Mouse (Mus musculus) macrophage (primary cell): Measurements from ENCODE around the gene Ccdc33. TPM values are rescaled to one million over a fixed set of nuclear protein-coding genes. Genes with fewer than 3 reads are reported as not detected.

ENCODE experiments used
- H3K27ac ChIP-seq: fragments of 350-480 bp; formaldehyde crosslinking; 2 replicates; pipeline ENCODE4 v1.9.0; 2021
- H3K36me3 ChIP-seq: fragments of 350-480 bp; formaldehyde crosslinking; 2 replicates; pipeline ENCODE4 v1.9.0; 2021; ENCODE audit errors: inconsistent target
- H3K4me3 ChIP-seq: fragments of 350-480 bp; formaldehyde crosslinking; 2 replicates; pipeline ENCODE4 v1.9.0; 2021; ENCODE audit errors: inconsistent target
- H3K79me2 ChIP-seq: fragments of 350-480 bp; formaldehyde crosslinking; 2 replicates; pipeline ENCODE4 v1.9.0; 2021; ENCODE audit errors: inconsistent target
- WGBS: methylation state at CpG from one replicate; pipeline ENCODE4 v1.1.7; 2026; ENCODE audit warnings: inconsistent platforms; ENCODE audit not compliant: missing documents; 5-methylcytosine and 5-hydroxymethylcytosine counted together
- polyA plus RNA-seq: library from polyadenylated mRNA; stranded (reverse); fragments of 250-400 nt; gene quantifications from 3 replicates; pipeline ENCODE4 v1.2.4, GENCODE M21; 2018; ENCODE audit warnings: inconsistent platforms
- total RNA-seq, 78 experiments: library from RNA; depleted of rRNA; stranded (reverse); fragments of 250-400 nt; gene quantifications; 1 replicate in 9 of 78; 2 replicates in 24 of 78; 3 replicates in 43 of 78; 4 replicates in 2 of 78; pipeline ENCODE4 v1.2.4; 2018; ENCODE audit warnings: inconsistent platforms in 56 of 78

Gene Ccdc33
- total RNA-seq (2018; cell fraction: chromatin; rRNA removed) = not detected
- not detected for total RNA-seq (2018; cell fraction: cytosol; rRNA removed)
- not detected for total RNA-seq (2018; cell fraction: nucleus; rRNA removed)
- polyA plus RNA-seq = not detected in 3 replicates

DNA sequence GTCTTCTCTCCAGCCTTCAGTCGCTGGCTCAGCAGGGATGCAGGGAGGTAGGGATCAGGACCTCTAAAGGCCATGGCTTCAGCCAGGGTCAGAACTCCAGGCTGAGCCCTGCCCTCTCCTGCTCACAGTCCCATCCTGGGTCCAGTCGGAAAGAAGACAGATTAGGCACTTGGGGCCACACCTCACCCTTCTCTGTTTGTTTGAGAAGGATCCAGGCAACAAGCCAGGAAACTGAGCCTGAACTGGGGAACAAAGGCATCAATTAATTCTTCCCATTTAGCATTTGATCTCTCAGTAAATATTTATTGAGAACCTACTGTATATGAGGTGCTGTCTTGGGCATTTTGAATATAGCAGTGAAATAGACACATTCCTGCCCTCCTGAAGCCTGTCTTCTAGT, at the start of gene Ccdc33:
Gene Ccdc33 (minus strand): TSS at position 153 of the 400 bp plus-strand sequence.
- Histone ChIP-seq H3K4me3 (no peak within 1 kb of the TSS), H3K27ac (no peak within 1 kb of the TSS), H3K79me2 (no peaks in the 10 kb centered on the region), H3K36me3 (no peaks in the 10 kb centered on the region)
- 100% methylated on average over 2 of the region's 2 CpGs for WGBS

DNA sequence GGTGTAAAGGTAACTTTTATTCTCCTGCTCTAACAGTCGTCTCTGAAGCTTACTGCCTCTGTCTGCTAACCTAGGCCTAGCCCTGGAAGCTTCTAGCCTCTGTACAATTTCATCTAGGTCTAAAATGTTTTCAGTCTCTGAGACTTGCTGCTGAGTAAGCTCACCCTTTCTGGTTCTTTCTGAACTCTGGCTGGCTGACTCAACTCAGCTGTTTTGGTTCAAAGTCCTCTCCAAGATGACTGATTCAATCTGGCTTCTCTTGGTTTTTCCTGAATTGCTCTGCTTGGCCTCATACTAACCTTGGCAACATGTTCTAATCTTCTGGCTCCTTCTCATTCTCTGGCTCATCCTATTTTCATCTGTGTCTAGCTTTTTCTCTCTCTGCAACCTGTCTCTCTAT, 47.2 kb upstream of the Ccdc33 start:
- Histone ChIP-seq H3K27ac (no peak overlapping the region), H3K36me3 (no peaks in the 10 kb centered on the region), H3K79me2 (no peaks in the 10 kb centered on the region), H3K4me3 (no peak overlapping the region)
- WGBS = 100% methylated on average over 1 of the region's 1 CpGs

DNA sequence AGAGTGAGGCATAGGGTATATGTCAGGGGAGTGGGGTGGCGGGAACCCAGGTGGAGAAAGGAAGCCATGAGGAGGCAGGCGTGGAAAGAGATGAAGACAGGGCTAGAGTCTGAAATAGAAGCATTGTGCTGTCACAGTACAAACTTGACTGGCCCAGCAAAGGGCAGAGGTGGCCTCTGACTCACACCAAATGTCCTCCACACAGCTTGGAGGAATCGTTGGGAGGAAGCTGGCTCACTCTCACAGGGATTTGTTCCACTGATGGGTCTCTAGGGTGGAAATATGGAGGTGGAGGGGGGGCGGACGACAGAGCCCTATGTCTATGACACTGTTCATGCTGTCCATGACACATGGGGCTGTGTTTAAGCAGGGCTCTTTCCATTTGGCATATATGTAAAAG, 44.5 kb upstream of the Ccdc33 start:
- Histone ChIP-seq H3K27ac (no peak overlapping the region), H3K4me3 (no peak overlapping the region), H3K36me3 (no peaks in the 10 kb centered on the region), H3K79me2 (no peaks in the 10 kb centered on the region)
- 78% methylated on average over 5 of the region's 5 CpGs for WGBS

DNA sequence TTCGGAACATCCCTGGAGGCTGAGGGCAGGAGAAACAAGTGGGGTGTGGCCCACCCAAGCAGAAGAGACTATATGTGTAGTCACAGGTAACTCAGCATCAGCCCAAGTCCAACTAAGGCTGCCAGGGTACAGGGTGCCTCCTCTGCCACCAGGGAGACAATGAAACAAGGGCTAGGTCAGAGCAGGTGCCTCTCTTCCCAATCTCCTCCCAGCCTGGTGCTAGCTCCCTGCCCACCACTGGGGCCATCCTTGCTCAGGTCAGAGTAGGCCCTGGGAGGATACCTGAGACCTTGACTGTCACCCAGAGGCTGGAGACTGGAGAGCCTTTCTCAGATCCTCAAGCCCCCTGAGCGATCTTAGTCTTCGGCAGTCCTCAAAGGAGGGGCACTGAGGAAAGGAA, 43.5 kb upstream of the Ccdc33 start:
- Histone ChIP-seq H3K27ac (no peak overlapping the region), H3K4me3 (no peak overlapping the region), H3K36me3 (no peaks in the 10 kb centered on the region), H3K79me2 (no peaks in the 10 kb centered on the region)
- 93% methylated on average over 3 of the region's 3 CpGs for WGBS

DNA sequence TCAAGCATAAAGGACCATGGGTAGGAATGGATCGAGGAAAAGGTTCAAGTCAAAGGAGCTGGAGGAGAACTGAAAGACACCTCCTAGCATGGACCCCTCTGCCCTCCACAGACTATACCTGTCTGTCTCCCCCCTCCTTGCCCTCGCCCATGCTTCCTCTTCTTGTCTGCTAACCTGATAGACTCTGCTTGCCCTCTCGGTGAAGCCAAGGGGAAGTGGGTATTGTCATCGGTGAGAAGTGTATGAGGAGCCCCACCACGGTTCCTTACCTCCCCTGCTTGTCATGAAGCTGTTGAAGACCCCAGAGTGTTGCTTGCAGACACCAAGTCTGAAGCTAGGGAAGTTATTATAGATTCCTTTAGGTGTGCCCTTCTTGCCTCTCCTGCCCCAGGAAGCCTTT, 41.7 kb upstream of the Ccdc33 start:
- 9% methylated on average over 5 of the region's 5 CpGs for WGBS
- Histone ChIP-seq H3K36me3 (no peaks in the 10 kb centered on the region), H3K79me2 (no peaks in the 10 kb centered on the region), H3K4me3 (no peak overlapping the region), H3K27ac (no peak overlapping the region)

DNA sequence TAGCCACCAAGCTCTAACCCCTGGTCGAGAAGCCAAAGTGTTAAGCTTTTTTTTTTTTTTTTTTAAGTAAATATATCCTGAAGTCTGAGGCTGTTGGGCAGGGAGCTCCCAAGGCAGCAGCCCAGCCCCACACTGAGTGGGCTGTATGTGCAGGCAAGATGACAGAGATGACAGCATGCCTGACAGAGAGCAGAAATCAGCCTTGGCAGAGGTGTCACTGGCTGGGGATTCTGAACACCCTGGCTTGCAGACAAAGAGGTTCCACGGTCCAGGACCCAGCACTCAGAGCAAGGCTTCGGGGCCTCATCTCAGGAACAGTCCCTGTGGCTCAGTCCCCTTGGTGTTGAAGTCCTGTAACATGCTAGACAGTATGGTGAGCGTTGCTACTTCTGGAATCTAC, 41.2 kb upstream of the Ccdc33 start:
- H3K36me3 ChIP-seq = no peaks in the 10 kb centered on the region
- no peaks in the 10 kb centered on the region for H3K79me2 ChIP-seq
- no peak overlapping the region for H3K27ac ChIP-seq
- H3K4me3 ChIP-seq = no peak overlapping the region
- WGBS = 66% methylated on average over 4 of the region's 4 CpGs

DNA sequence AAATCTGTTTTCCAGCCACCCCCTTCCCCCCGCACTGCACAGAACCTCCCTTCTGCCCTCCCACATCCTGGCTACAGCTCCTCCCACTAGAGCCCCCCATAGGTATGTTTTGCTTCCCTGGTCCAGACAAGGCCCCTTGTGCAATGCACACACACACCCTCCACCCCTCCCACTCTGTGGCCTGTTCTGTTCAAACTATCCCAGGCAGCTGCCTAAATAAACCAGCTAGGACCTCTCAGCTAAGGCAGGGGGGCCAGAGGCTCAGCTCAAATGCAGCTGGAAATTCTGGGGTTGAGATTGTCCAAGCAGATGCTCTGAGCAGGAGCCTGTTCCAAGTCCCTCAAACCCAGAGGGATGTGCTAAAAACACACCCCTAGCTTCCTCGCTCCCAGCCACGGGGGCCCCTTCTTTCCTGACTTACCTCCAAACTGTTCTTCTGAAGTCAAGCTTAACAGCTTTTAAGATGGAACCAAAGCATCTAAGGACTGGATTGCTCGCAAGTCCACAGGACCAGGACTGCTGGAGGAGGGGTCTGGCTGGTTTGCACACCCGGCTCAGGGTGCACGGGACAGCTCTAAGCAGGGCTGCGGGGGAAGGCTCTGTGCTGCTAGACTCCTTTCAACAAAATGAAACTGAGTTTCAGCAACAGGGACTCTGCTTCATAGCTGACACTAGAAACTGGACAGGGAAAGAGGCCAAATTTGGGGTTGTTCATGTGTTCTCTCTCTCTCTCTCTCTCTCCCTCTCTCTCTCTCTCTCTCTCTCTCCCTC, 40.1 kb upstream of the Ccdc33 start:
- H3K27ac ChIP-seq = no peak overlapping the region
- H3K4me3 ChIP-seq = no peak overlapping the region

DNA sequence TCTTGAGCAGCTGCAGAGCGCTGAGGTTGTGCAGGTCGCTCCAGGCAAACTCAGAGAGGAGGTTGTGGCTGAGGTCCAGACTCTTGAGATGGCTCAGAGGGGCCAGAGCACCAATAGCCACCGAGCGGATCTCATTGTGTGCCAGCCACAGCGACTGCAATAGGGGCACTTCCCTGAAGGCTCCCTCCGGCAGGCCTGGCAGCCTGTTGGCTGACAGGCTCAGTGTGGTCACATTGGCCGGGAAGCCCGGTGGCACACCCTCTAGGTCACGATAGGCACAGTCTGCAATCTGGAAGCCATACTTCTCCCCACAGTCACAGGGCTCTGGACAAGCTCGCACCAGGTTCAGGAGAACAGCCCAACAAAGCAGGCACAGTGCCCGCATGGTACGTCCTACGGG, 39.2 kb upstream of the Ccdc33 start:
- no peaks in the 10 kb centered on the region for H3K36me3 ChIP-seq
- H3K79me2 ChIP-seq = no peaks in the 10 kb centered on the region
- no peak overlapping the region for H3K4me3 ChIP-seq
- no peak overlapping the region for H3K27ac ChIP-seq
- WGBS = 92% methylated on average over 13 of the region's 13 CpGs

More for the DNA sequence above, 40.1 kb upstream of the Ccdc33 start:
- Histone ChIP-seq H3K79me2 (no peaks in the 10 kb centered on the region), H3K36me3 (no peaks in the 10 kb centered on the region)
- 19% methylated on average over 6 of the region's 7 CpGs for WGBS

DNA sequence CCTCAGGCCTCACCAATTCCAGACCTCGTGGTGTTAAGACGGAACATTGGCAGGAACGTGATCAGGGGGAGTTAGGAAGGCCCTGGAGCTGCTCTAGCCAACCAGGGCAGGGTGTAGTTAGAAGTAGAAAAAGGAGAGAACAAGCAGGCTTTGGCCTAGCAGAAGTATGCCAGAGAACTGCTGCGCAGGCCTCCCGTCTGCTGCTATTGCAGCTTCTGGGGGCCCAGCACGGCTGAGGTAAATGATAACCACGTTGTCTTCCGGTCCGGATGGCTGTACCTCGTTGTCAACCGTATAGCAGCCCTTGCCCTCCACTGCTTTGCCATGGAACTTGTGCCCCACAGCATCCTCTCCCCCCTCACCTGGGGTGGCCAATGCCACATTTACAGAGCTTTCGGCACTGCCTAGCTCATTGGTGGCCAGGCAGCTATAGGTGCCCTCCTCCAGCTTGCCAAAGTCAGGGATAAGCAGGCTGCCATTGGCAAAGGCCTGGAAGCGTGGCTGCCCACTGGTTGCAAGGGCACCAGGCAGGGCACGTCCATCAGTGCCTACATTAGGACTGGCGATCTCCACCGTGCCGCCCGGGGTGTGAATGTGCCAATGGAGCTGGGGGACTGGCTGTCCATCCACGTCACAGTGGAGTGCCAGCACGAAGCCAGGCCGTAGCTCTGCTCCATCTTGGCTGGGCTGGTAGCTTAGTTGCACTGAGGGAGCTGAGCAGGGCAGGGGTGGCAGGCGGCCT, 38.4 kb upstream of the Ccdc33 start:
- Histone ChIP-seq H3K4me3 (no peak overlapping the region), H3K36me3 (no peaks in the 10 kb centered on the region), H3K79me2 (no peaks in the 10 kb centered on the region), H3K27ac (no peak overlapping the region)
- WGBS = 86% methylated on average over 22 of the region's 22 CpGs

DNA sequence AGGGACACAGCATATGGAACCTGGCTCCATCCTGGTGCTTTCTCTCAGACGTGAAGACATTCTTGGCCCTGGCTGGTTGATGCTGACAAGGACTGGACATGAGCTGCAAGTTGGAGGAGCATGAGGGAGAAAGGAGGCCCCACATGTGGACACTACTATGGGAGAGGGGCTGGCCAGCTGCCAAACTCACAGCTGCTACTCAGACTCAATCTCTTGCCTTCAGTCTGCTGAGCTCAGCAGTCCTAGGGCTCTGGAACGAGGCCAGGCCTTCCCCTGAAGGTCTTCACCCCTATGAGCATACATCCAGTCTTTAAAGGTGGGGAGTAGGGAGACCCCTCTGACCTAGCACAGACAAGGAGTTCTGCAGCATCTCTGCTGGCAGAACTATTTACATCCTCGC, 36.7 kb upstream of the Ccdc33 start:
- Histone ChIP-seq H3K4me3 (no peak overlapping the region), H3K27ac (no peak overlapping the region), H3K79me2 (no peaks in the 10 kb centered on the region), H3K36me3 (no peaks in the 10 kb centered on the region)
- WGBS = 94% methylated on average over 3 of the region's 3 CpGs

DNA sequence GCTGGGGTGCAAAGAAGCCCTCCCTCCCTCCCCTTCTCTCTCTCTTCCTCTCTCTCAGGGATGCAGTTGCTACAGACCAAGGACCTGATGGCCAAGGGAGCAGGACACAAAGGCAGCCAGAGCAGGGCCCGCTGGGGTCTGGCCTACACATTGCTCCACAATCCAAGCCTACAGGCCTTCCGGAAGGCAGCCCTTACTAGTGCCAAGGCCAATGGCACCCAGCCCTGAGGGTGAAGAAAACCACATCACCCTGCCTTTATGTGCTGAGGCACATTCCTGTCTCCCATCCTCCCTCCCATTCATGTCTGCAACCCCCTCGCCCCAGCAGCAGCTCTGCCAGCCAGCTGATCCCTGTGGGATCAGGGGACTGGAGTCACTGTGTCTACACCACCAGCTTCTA, 34.5 kb upstream of the Ccdc33 start:
- no peaks in the 10 kb centered on the region for H3K36me3 ChIP-seq
- H3K4me3 ChIP-seq = no peak overlapping the region
- H3K27ac ChIP-seq = no peak overlapping the region
- no peaks in the 10 kb centered on the region for H3K79me2 ChIP-seq
- 96% methylated on average over 3 of the region's 3 CpGs for WGBS

DNA sequence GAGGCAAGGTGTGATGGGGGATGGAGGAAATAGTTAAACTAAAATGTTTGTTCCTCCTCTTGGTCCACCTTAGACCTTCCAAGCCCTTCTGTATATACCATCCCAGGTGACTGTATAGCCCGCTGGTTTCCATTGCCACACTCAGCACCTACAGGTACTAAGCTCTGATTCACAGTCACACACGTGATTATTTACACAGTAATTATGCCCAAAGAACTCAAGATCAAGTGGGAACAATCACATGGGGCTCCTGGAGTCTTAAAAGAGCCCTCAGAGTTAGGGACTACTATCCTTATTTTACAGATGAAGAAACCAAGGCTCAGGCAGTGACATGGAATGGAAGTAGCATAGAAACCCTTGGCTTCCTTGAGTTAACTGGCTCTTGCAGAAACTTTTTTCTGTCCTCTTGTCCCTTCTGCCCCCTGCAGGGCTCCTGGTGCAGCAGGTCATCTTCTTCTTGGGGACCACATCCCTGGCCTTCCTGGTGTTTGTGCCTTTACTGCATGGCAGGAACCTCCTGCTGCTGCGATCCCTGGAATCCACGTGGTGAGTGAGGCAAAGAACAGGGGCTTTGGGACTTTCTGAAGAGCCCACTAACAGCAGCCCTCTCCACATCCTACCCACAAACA, 32.2 kb upstream of the Ccdc33 start:
- no peaks in the 10 kb centered on the region for H3K36me3 ChIP-seq
- no peaks in the 10 kb centered on the region for H3K79me2 ChIP-seq
- H3K27ac ChIP-seq = no peak overlapping the region
- WGBS = 79% methylated on average over 4 of the region's 4 CpGs
- H3K4me3 ChIP-seq = no peak overlapping the region

DNA sequence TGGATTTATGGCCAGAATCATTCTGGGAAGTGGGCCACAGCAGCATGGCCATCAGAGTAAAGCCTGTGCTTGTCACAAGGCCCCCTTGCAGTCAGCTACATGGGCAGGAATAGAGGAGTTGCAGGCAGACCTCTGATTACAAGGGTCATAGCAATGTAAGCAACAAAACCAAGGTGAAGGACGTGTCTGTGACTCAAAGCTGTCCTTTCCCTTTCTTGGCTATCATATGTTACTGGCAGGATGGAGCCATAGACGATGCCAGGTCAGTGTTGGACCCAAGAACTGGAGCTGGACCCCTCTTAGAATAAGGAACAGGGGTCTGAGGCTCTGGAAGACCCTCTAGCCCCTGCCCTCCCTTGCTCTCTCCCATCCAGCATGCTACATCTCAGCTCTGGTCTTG, 30.2 kb upstream of the Ccdc33 start:
- no peaks in the 10 kb centered on the region for H3K36me3 ChIP-seq
- H3K27ac ChIP-seq = no peak overlapping the region
- H3K79me2 ChIP-seq = no peaks in the 10 kb centered on the region
- no peak overlapping the region for H3K4me3 ChIP-seq
- WGBS = 71% methylated on average over 2 of the region's 2 CpGs

DNA sequence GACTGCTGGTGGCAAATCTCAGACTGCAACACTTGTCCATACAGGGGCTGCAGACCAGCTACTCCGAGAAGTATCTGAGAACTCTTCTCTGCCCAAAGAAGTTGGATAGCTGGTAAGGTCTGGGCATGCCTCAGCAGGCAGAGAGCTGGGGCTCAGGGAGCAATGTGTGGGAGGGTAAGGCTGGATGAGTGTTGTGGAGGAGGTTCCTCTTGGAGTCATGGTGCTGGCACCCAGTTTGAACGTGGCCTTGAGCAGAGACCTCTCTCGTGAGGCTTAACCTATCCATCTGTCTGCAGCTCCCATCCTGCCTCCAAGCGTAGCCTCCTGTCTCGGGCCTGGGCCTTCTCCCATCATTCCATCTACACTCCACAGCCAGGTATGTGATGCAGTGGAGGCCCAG, 26.8 kb upstream of the Ccdc33 start:
- H3K79me2 ChIP-seq = no peaks in the 10 kb centered on the region
- no peaks in the 10 kb centered on the region for H3K36me3 ChIP-seq
- WGBS = 88% methylated on average over 5 of the region's 5 CpGs
- no peak overlapping the region for H3K4me3 ChIP-seq
- no peak overlapping the region for H3K27ac ChIP-seq

DNA sequence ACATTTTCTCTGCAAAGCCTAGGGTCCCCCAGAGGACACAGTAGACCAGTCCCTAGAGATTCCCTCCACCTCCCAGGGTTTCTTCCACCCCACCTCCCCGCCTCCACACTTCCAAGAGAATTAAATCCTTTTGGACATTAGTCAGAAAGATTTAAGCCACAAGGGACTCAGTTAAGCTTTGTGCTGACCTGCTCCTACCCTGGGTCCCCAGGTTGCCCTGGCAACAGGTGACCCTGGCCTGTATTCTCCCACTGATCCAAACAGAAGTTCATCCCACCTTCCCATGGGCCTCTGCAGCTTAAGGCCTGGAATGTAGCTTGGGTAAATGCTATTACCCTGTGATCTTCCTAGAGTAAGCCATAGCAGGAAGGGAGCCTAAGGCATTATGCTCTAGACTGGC, 26.0 kb upstream of the Ccdc33 start:
- H3K79me2 ChIP-seq = no peaks in the 10 kb centered on the region
- WGBS = 91% methylated on average over 1 of the region's 1 CpGs
- H3K27ac ChIP-seq = no peak overlapping the region
- no peak overlapping the region for H3K4me3 ChIP-seq
- H3K36me3 ChIP-seq = no peaks in the 10 kb centered on the region
